Mouse (Mus musculus): ENCODE measurements around the gene Nr2e1.

DNA sequence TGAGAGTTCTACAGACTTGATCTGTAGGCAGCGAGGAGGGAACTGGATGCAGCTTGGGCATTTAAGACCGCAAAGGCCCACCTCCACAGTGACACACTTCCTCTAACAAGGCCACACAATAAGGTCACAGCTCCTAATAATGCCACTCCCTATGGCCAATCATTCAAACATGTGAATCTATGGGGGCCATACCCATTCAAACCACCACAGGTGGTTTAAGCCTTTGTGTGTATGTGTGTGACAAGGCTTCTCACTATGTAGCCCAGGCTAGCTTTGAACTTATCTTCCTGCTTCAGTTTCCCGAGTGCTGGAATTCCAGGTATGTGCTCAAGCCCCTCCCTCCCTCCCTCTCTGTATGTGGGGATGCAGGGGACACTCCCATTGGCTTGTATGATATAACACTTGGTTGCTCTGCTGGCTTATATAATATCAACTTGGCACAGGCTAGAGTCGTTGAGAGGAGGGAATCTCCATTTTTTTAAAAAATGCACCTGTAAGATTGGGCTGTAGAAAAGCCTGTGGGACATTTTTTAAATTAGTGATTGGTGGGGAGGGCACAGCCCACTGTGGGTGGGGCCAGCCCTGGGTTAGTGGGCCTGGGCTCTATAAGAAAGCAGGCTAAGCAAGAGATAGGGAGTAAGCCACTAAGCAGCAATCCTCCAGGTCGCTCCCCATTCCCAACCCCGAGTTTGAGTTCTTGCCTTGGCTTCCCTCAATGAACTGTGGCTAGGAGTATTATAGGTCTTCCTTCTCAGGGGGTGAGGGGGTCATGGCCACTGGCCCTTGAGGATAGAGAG lies 37.5 kb downstream of the Nr2e1 start:
- TF ChIP-seq CTCF (conservative IDR thresholded peaks at IDR 0.05; ENCODE audit: low read length) (no peak), NANOG (IDR thresholded peaks at IDR 0.05; ENCODE audit: borderline replicate concordance, low read length) (no peak)
